Mouse (Mus musculus) liver, embryonic 14.5 days (tissue): ENCODE results near the gene Pla2g6.

Experiments used
- CTCF ChIP-seq: IDR thresholded peaks from 2 replicates; pipeline ENCODE4 v1.5.1; 2016; ENCODE audit warnings: antibody characterized with exemption, low read depth, control low read depth
- EP300 ChIP-seq: IDR thresholded peaks from 2 replicates; pipeline ENCODE4 v1.6.1; 2016; ENCODE audit warnings: antibody characterized with exemption, low read depth

DNA sequence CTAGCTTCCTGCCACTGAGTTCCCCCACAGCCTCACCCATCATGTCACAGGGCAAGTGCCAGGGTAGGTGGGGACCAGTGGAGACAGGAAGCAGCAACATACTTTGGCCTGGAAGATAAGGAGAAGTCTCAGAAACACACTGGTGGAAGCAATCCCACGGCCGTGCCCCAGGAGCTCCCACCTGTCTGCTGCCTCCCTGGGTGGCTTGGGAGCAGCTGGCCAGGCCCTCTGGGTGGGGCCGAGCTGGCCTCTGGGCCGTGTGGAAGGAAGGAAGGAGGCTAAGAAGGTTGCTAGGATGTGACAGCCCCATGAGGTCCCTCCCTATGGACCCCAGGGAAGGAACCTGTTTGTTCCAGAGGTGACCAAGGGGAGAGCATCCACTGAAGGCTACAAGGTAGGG is 32.8 kb upstream of the Pla2g6 start:
- TF ChIP-seq CTCF (no peak), EP300 (no peak)
